Mouse (Mus musculus) forebrain, embryonic 13.5 days (tissue): Measurements from ENCODE around the gene Gm13276. TPM values are rescaled to one million over a fixed set of nuclear protein-coding genes. Genes with fewer than 3 reads are reported as not detected.
"Not testable (repeated sequence)": the region's sequence is repeated elsewhere in the genome, so short reads cannot be mapped to it uniquely, and the experiment has no call there.

Source experiments
- ATAC-seq: fragments of 200-750 bp; cut with Nextera tagmentation; 2 replicates; pipeline ENCODE4 v1.8.0; 2017
- H3K27ac ChIP-seq: fragments of 300-500 bp; sonication (generic); 2 replicates; pipeline ENCODE4 v1.5.1; 2015; ENCODE audit warnings: inconsistent platforms, mild to moderate bottlenecking, moderate library complexity
- H3K27me3 ChIP-seq: fragments of 300-500 bp; sonication (generic); 2 replicates; pipeline ENCODE4 v1.6.1; 2015; ENCODE audit warnings: mild to moderate bottlenecking, inconsistent platforms
- H3K36me3 ChIP-seq: fragments of 300-500 bp; sonication (generic); 2 replicates; pipeline ENCODE4 v1.6.1; 2015; ENCODE audit warnings: mild to moderate bottlenecking, inconsistent platforms; ENCODE audit not compliant: poor library complexity, severe bottlenecking
- H3K4me1 ChIP-seq: fragments of 300-500 bp; sonication (generic); 2 replicates; pipeline ENCODE4 v1.6.1; 2015; ENCODE audit warnings: inconsistent platforms
- H3K4me2 ChIP-seq: fragments of 300-500 bp; sonication (generic); 2 replicates; pipeline ENCODE4 v1.6.1; 2015; ENCODE audit warnings: inconsistent platforms, mild to moderate bottlenecking, moderate library complexity
- H3K4me3 ChIP-seq: fragments of 300-500 bp; sonication (generic); 2 replicates; pipeline ENCODE4 v1.5.1; 2015; ENCODE audit warnings: mild to moderate bottlenecking, inconsistent platforms
- H3K9ac ChIP-seq: fragments of 300-500 bp; sonication (generic); 2 replicates; pipeline ENCODE4 v1.6.1; 2015; ENCODE audit warnings: mild to moderate bottlenecking, inconsistent platforms
- H3K9me3 ChIP-seq: fragments of 300-500 bp; sonication (generic); replicated peaks from 2 replicates; pipeline ENCODE4 v1.6.1; 2016; ENCODE audit warnings: inconsistent platforms
- WGBS: fragments of 180-500 bp; shearing (Covaris S2); methylation state at CpG from one replicate; pipeline ENCODE4 v1.1.7; 2015; 5-methylcytosine and 5-hydroxymethylcytosine counted together
- polyA plus RNA-seq: library from polyadenylated mRNA; unstranded; fragments of >200 nt; fragmentation: Nextera tagmentation; extraction: Ambion mirVana; gene quantifications from 2 replicates; pipeline ENCODE4 v1.2.1, GENCODE M21; 2015

Gm13276 gene
- polyA plus RNA-seq, 1 experiment from 2014 or later, result not detected

DNA sequence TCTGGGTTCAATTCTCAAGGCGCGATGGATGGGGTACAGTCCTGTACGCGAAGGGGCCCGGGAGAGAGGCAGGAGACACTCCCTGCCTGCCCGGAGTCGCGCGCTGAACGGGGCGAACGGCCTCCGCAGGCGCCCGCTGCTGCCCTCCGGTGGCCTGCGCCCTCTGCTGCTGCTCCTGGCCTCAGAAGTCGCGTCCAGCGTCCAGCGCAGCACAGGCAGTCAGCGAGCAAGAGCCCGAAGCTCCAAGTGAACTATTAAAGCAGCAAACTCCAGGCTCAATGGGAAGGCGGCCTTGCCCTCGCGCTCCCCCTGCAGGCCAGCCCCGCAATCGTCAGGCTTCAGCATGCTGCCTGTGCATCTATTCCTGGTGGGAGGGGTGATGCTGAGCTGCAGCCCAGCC lies 25.1 kb upstream of the Gm13276 start:
- under 1% methylated on average over 23 of the region's 28 CpGs for WGBS
- H3K27ac ChIP-seq, H3K4me1 ChIP-seq, ATAC-seq, H3K9me3 ChIP-seq, H3K27me3 ChIP-seq, H3K36me3 ChIP-seq: not testable (repeated sequence)
- Histone ChIP-seq H3K4me3 (peak overlapping the region; percentile 40), H3K4me2 (peak overlapping the region; percentile 69), H3K9ac (peak overlapping the region; percentile 48; the same call in 1 of the 2 replicates)

DNA sequence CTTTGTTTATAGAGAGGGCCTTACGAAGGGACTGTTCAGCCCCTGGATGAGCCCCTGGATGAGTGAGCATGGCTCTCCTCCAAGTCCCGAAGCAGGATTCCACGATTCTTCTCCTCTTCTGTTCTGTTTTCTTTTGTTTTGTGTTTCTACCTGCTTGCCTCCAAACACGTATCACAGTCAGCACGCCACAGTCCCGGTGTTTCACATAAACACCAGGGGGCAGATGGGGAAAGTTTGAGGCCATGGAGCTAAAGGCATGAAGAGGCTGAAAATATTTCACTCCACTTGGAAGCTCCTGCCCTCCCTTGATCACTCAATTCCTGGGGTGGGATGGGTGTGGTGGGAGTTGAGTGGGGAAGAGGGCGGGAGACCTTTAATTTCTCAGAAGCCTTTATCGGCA lies 23.7 kb upstream of the Gm13276 start:
- H3K27ac ChIP-seq, H3K9ac ChIP-seq, H3K4me3 ChIP-seq, H3K4me2 ChIP-seq, H3K27me3 ChIP-seq, H3K36me3 ChIP-seq, ATAC-seq, H3K9me3 ChIP-seq, H3K4me1 ChIP-seq: not testable (repeated sequence)
- 67% methylated on average over 6 of the region's 8 CpGs for WGBS

DNA sequence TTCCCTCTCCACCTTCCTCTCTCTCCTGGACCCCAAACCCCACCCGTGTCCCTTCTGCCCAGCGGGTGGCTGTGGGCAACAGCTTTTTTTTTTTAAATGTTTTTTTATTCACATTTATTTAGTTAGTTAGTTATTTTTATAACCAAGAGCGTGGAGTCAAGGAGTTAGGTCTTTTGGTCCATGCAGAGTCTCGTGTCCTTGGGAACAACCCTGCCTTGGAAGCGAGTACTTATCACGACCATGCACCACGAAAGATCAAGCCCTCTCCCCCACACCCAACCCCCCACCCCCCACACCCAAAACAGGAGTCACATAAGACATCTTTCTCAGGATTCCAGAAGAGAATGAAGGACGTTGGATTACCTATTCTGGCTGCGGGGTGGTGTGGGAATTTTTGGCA lies 23.2 kb upstream of the Gm13276 start:
- H3K4me3 ChIP-seq, H3K9me3 ChIP-seq, H3K4me1 ChIP-seq, H3K9ac ChIP-seq, H3K27me3 ChIP-seq, H3K36me3 ChIP-seq, H3K4me2 ChIP-seq, ATAC-seq, H3K27ac ChIP-seq: not testable (repeated sequence)
- 62% methylated on average over 9 of the region's 9 CpGs for WGBS

DNA sequence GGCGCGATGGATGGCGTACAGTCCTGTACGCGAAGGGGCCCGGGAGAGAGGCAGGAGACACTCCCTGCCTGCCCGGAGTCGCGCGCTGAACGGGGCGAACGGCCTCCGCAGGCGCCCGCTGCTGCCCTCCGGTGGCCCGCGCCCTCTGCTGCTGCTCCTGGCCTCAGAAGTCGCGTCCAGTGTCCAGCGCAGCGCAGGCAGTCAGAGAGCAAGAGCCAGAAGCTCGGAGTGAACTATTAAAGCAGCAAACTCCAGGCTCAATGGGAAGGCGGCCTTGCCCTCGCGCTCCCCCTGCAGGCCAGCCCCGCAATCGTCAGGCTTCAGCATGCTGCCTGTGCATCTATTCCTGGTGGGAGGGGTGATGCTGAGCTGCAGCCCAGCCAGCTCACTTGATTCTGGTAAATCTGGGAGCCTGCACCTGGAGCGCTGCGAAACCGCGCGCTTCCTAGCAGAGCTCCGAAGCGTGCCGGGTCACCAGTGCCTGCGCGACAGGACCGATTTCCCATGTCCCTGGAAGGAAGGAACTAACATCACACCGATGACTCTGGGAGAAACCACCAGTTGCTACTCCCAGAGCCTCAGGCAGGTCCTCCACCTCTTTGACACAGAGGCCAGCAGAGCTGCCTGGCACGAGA lies 22.0 kb upstream of the Gm13276 start:
- not testable (repeated sequence) for H3K9me3 ChIP-seq, ATAC-seq, H3K4me1 ChIP-seq, H3K27ac ChIP-seq, H3K27me3 ChIP-seq, H3K36me3 ChIP-seq
- Histone ChIP-seq H3K4me2 (peak overlapping the region; percentile 63), H3K9ac (0 out of 2 replicates have a peak overlapping the region, but pooled peaks have one; percentile 51), H3K4me3 (peak overlapping the region; percentile 40)
- WGBS, result 3% methylated on average over 25 of the region's 42 CpGs

DNA sequence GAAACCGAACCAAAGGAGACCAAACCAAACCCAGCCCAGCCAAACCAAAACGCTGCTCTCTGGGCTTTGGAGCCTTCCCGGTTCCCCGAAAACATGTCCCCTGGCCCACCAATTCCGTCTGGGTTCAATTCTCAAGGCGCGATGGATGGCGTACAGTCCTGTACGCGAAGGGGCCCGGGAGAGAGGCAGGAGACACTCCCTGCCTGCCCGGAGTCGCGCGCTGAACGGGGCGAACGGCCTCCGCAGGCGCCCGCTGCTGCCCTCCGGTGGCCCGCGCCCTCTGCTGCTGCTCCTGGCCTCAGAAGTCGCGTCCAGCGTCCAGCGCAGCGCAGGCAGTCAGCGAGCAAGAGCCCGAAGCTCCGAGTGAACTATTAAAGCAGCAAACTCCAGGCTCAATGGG lies 12.0 kb upstream of the Gm13276 start, which contains the start of gene Gm13290:
Gene Gm13290, plus strand, starts transcription at position 301 of the 400 bp plus-strand sequence.
- H3K27ac ChIP-seq, H3K27me3 ChIP-seq, H3K4me2 ChIP-seq, H3K9ac ChIP-seq, H3K36me3 ChIP-seq, H3K4me3 ChIP-seq, H3K4me1 ChIP-seq, H3K9me3 ChIP-seq, ATAC-seq: not testable (repeated sequence)
- no CpG with 5 or more reads among the region's 32 CpGs for WGBS

DNA sequence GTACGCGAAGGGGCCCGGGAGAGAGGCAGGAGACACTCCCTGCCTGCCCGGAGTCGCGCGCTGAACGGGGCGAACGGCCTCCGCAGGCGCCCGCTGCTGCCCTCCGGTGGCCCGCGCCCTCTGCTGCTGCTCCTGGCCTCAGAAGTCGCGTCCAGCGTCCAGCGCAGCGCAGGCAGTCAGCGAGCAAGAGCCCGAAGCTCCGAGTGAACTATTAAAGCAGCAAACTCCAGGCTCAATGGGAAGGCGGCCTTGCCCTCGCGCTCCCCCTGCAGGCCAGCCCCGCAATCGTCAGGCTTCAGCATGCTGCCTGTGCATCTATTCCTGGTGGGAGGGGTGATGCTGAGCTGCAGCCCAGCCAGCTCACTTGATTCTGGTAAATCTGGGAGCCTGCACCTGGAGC lies 8.9 kb upstream of the Gm13276 start, which contains the start of gene Gm13289:
Gene Gm13289, plus strand, starts transcription at position 301 of the 400 bp plus-strand sequence.
- H3K36me3 ChIP-seq, ATAC-seq, H3K27me3 ChIP-seq, H3K4me1 ChIP-seq, H3K4me2 ChIP-seq, H3K9ac ChIP-seq, H3K27ac ChIP-seq, H3K9me3 ChIP-seq, H3K4me3 ChIP-seq: not testable (repeated sequence)
- no CpG with 5 or more reads among the region's 29 CpGs for WGBS

DNA sequence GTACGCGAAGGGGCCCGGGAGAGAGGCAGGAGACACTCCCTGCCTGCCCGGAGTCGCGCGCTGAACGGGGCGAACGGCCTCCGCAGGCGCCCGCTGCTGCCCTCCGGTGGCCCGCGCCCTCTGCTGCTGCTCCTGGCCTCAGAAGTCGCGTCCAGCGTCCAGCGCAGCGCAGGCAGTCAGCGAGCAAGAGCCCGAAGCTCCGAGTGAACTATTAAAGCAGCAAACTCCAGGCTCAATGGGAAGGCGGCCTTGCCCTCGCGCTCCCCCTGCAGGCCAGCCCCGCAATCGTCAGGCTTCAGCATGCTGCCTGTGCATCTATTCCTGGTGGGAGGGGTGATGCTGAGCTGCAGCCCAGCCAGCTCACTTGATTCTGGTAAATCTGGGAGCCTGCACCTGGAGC lies 6.0 kb upstream of the Gm13276 start, which contains the start of gene Gm13272:
Gene Gm13272, plus strand, starts transcription at position 301 of the 400 bp plus-strand sequence.
- ATAC-seq, H3K27me3 ChIP-seq, H3K4me2 ChIP-seq, H3K36me3 ChIP-seq, H3K4me3 ChIP-seq, H3K9ac ChIP-seq, H3K27ac ChIP-seq, H3K9me3 ChIP-seq, H3K4me1 ChIP-seq: not testable (repeated sequence)
- WGBS, result no CpG with 5 or more reads among the region's 29 CpGs

DNA sequence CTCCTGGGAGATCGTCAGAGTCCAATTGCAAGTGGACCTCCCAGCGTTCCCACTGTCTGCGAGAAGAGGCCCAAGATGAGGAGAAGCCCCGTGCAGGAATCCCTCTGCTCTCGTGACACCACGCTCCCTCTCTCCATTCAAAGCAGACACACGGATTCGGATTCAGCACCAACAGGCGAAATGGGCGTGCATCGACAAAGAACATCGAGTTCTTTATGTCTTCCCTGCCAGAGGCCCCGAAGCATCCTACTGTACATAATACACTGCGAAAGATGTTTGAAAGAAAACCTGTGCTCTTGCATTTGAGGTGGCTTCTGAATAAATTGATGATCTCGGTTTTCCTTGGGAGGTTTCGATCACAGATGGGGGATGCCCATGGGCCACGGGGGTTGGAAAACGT lies 5.2 kb upstream of the Gm13276 start:
- not testable (repeated sequence) for H3K27ac ChIP-seq, ATAC-seq, H3K9me3 ChIP-seq, H3K4me2 ChIP-seq, H3K36me3 ChIP-seq, H3K9ac ChIP-seq, H3K4me3 ChIP-seq, H3K27me3 ChIP-seq, H3K4me1 ChIP-seq
- 51% methylated on average over 15 of the region's 18 CpGs for WGBS

DNA sequence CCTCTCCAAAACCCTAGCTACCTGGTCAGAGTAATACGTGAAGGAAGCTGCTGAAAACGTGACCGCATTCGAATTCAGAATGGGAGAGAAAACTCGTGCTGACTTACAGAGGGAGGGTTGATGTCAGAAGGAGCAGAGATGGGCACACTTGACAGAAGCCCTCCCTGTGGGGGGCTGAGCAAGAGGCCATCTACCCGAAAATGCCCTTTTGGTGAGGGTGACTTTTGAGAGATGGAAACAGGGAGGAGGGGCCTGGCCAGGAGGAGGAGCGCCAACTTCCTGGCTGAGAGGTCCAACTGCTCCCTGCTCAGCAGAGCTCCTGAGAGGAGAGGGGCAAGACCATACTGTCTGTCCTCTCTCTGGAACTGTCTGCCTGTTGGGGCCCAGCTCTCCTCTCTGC lies 3.7 kb upstream of the Gm13276 start, which contains the start of gene Ifnz:
Gene Ifnz, plus strand, starts transcription at position 301 of the 400 bp plus-strand sequence.
- not testable (repeated sequence) for H3K27me3 ChIP-seq, H3K27ac ChIP-seq, ATAC-seq, H3K9ac ChIP-seq, H3K36me3 ChIP-seq, H3K9me3 ChIP-seq, H3K4me3 ChIP-seq, H3K4me1 ChIP-seq
- peak within 1 kb of the TSS; percentile 46 for H3K4me2 ChIP-seq
- 26% methylated on average over 5 of the region's 7 CpGs for WGBS

DNA sequence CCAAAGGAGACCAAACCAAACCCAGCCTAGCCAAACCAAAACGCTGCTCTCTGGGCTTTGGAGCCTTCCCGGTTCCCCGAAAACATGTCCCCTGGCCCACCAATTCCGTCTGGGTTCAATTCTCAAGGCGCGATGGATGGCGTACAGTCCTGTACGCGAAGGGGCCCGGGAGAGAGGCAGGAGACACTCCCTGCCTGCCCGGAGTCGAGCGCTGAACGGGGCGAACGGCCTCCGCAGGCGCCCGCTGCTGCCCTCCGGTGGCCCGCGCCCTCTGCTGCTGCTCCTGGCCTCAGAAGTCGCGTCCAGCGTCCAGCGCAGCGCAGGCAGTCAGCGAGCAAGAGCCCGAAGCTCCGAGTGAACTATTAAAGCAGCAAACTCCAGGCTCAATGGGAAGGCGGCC lies 3.2 kb upstream of the Gm13276 start:
- not testable (repeated sequence) for H3K4me1 ChIP-seq, H3K27me3 ChIP-seq, H3K36me3 ChIP-seq, H3K4me3 ChIP-seq, H3K27ac ChIP-seq, H3K9ac ChIP-seq, H3K9me3 ChIP-seq, ATAC-seq
- WGBS, result 0% methylated on average over 5 of the region's 31 CpGs
- H3K4me2 ChIP-seq, result peak overlapping the region; percentile 46

DNA sequence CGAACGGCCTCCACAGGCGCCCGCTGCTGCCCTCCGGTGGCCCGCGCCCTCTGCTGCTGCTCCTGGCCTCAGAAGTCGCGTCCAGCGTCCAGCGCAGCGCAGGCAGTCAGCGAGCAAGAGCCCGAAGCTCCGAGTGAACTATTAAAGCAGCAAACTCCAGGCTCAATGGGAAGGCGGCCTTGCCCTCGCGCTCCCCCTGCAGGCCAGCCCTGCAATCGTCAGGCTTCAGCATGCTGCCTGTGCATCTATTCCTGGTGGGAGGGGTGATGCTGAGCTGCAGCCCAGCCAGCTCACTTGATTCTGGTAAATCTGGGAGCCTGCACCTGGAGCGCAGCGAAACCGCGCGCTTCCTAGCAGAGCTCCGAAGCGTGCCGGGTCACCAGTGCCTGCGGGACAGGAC lies 2.9 kb downstream of the Gm13276 start, which contains the start of gene Gm13277:
Gene Gm13277, plus strand, starts transcription at position 231 of the 400 bp plus-strand sequence.
- WGBS, result 0% methylated on average over 3 of the region's 28 CpGs
- H3K9ac ChIP-seq, H3K4me3 ChIP-seq, H3K36me3 ChIP-seq, H3K27me3 ChIP-seq, H3K9me3 ChIP-seq, H3K4me2 ChIP-seq, H3K4me1 ChIP-seq, ATAC-seq, H3K27ac ChIP-seq: not testable (repeated sequence)

DNA sequence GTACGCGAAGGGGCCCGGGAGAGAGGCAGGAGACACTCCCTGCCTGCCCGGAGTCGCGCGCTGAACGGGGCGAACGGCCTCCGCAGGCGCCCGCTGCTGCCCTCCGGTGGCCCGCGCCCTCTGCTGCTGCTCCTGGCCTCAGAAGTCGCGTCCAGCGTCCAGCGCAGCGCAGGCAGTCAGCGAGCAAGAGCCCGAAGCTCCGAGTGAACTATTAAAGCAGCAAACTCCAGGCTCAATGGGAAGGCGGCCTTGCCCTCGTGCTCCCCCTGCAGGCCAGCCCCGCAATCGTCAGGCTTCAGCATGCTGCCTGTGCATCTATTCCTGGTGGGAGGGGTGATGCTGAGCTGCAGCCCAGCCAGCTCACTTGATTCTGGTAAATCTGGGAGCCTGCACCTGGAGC lies 5.7 kb downstream of the Gm13276 start, which contains the start of gene Gm13278:
Gene Gm13278, plus strand, starts transcription at position 301 of the 400 bp plus-strand sequence.
- H3K36me3 ChIP-seq, H3K4me1 ChIP-seq, H3K27ac ChIP-seq, ATAC-seq, H3K9me3 ChIP-seq, H3K9ac ChIP-seq, H3K4me3 ChIP-seq, H3K27me3 ChIP-seq, H3K4me2 ChIP-seq: not testable (repeated sequence)
- whole genome bisulfite sequencing, result no CpG with 5 or more reads among the region's 28 CpGs
